26 mouse cellular contexts compared by ENCODE assay signal in genomic region chr5:91755958-91756357, GRCm38 (mm10).
DNase-seq lines count a peak whose midpoint lies in the region; ATAC-seq and TF ChIP-seq lines count a peak whose summit lies in the region.
"Had no signal": no experiment of that assay in that cellular context is flagged by ENCODE, and none has a peak within 500 bp of the region (broad histone marks: within the 10 kb centered on the region; RNA-seq: fewer than 3 reads in every experiment).

No protein-coding gene starts in this region.

- no peak overlapping the region for H3K9ac ChIP-seq in forebrain, postnatal 0 days
- no peak overlapping the region for H3K9ac ChIP-seq in forebrain, embryonic 14.5 days (ENCODE audit: low read length)
- no peak overlapping the region for H3K9ac ChIP-seq in intestine, embryonic 14.5 days (ENCODE audit: low read length)
- no peak overlapping the region for H3K9ac ChIP-seq in intestine, postnatal 0 days (ENCODE audit: low read depth, low read length)
- H3K9ac ChIP-seq: forebrain, embryonic 15.5 days; hindbrain, embryonic 13.5 days had no signal

- H3K27me3 ChIP-seq in forebrain, postnatal 0 days (ENCODE audit: insufficient read depth, low read length): no peaks in the 10 kb centered on the region
- H3K27me3 ChIP-seq in forebrain, embryonic 14.5 days (replicated peaks; ENCODE audit: control insufficient read depth, insufficient read depth, low read length): no peaks in the 10 kb centered on the region
- H3K27me3 ChIP-seq in intestine, embryonic 14.5 days (replicated peaks; ENCODE audit: control insufficient read depth, insufficient read depth, low read length): no peaks in the 10 kb centered on the region
- H3K27me3 ChIP-seq in intestine, postnatal 0 days (replicated peaks; ENCODE audit: control insufficient read depth, insufficient read depth, low read length): no peaks in the 10 kb centered on the region
- H3K27me3 ChIP-seq: CH12.LX; forebrain, embryonic 15.5 days; Patski had no signal

- H3K4me2 ChIP-seq in forebrain, postnatal 0 days (ENCODE audit: low read depth): no peak overlapping the region
- H3K4me2 ChIP-seq in forebrain, embryonic 14.5 days (ENCODE audit: low read length): no peak overlapping the region
- H3K4me2 ChIP-seq in intestine, embryonic 14.5 days (ENCODE audit: low read length): no peak overlapping the region
- no peak overlapping the region for H3K4me2 ChIP-seq in intestine, postnatal 0 days (replicated peaks; ENCODE audit: low read depth)
- H3K4me2 ChIP-seq: forebrain, embryonic 15.5 days; heart, embryonic 11.5 days; hindbrain, embryonic 13.5 days had no signal

- TF ChIP-seq POLR2A in brain, embryonic 14.5 days (IDR thresholded peaks at IDR 0.05; ENCODE audit: borderline replicate concordance, extremely low read depth, insufficient read depth, insufficient read length, poor library complexity, severe bottlenecking): no peak

- H3K27ac ChIP-seq in forebrain, postnatal 0 days (ENCODE audit: low read depth, low read length): no peak overlapping the region
- H3K27ac ChIP-seq in forebrain, embryonic 14.5 days (ENCODE audit: low read depth, low read length): no peak overlapping the region
- H3K27ac ChIP-seq in intestine, embryonic 14.5 days (ENCODE audit: low read depth): no peak overlapping the region
- H3K27ac ChIP-seq in intestine, postnatal 0 days (ENCODE audit: low read depth, low read length): no peak overlapping the region
- peak overlapping the region; percentile 14; the same call in 1 of the 2 replicates for H3K27ac ChIP-seq in layer of hippocampus, adult 2 months
- H3K27ac ChIP-seq: forebrain, embryonic 10.5 days; forebrain, embryonic 15.5 days; heart, adult 2 months; hindbrain, embryonic 13.5 days had no signal

- H3K9me3 ChIP-seq in forebrain, postnatal 0 days (ENCODE audit: low read length): no peaks in the 10 kb centered on the region
- H3K9me3 ChIP-seq in forebrain, embryonic 14.5 days (replicated peaks; ENCODE audit: control insufficient read depth, low read length): no peaks in the 10 kb centered on the region
- H3K9me3 ChIP-seq in intestine, embryonic 14.5 days (ENCODE audit: control insufficient read depth, low read length): no peaks in the 10 kb centered on the region
- H3K9me3 ChIP-seq in intestine, postnatal 0 days (ENCODE audit: control insufficient read depth): no peaks in the 10 kb centered on the region
- H3K9me3 ChIP-seq: forebrain, embryonic 10.5 days; forebrain, embryonic 15.5 days; hindbrain, embryonic 13.5 days had no signal

- no peaks in the 10 kb centered on the region for H3K4me1 ChIP-seq in forebrain, postnatal 0 days (ENCODE audit: insufficient read depth)
- no peaks in the 10 kb centered on the region for H3K4me1 ChIP-seq in forebrain, embryonic 14.5 days (ENCODE audit: control insufficient read depth, insufficient read depth, low read length)
- peaks cover 10% of the 10 kb centered on the region; the same call in 1 of the 2 replicates for H3K4me1 ChIP-seq in intestine, embryonic 14.5 days (replicated peaks; ENCODE audit: control insufficient read depth, insufficient read depth, low read length)
- no peaks in the 10 kb centered on the region for H3K4me1 ChIP-seq in intestine, postnatal 0 days (replicated peaks; ENCODE audit: control insufficient read depth, insufficient read depth, low read length)
- H3K4me1 ChIP-seq: forebrain, embryonic 10.5 days; forebrain, embryonic 15.5 days; hindbrain, embryonic 13.5 days had no signal

- peak; percentile 22 for DNase-seq in forebrain, postnatal 0 days
- DNase-seq in forebrain, embryonic 14.5 days (ENCODE audit: low spot score): no peak
- DNase-seq in intestine, embryonic 14.5 days (ENCODE audit: low spot score): peak; percentile 52
- DNase-seq in layer of hippocampus, adult 2 months (ENCODE audit: low spot score in 2 of 2): peak in 1 of 2 experiments; percentile 20
- no peak for DNase-seq in layer of hippocampus, postnatal 14 days (ENCODE audit: low spot score in 2 of 2)
- peak; percentile 25 for DNase-seq in brain, embryonic 14.5 days (ENCODE audit: low read depth)
- DNase-seq in ovary, postnatal 10 days (ENCODE audit: low spot score): no peak
- DNase-seq: adrenal gland, postnatal 14 days; B cell, adult 2 months; cerebellum, adult 18-20 months; cerebellum, adult 9-10 months; cerebellum, postnatal 14 days; gastrocnemius, postnatal 10 days; gastrocnemius, postnatal 36 days; heart, adult 2 months; kidney, adult 11 months had no signal

- TF ChIP-seq CTCF in forebrain, postnatal 0 days (IDR thresholded peaks at IDR 0.05; ENCODE audit: low read depth): no peak
- TF ChIP-seq CTCF in intestine, postnatal 0 days (IDR thresholded peaks at IDR 0.05; ENCODE audit: low read depth): no peak
- TF ChIP-seq CTCF in layer of hippocampus, adult 2 months (conservative IDR thresholded peaks at IDR 0.05): no peak
- no peak for TF ChIP-seq CTCF in brain, embryonic 14.5 days (IDR thresholded peaks at IDR 0.05; ENCODE audit: borderline replicate concordance, extremely low read depth, insufficient read depth, insufficient read length)

- H3K36me3 ChIP-seq in forebrain, postnatal 0 days (ENCODE audit: insufficient read depth): no peaks in the 10 kb centered on the region
- H3K36me3 ChIP-seq in forebrain, embryonic 14.5 days (ENCODE audit: control insufficient read depth, insufficient read depth, low read length): no peaks in the 10 kb centered on the region
- H3K36me3 ChIP-seq in intestine, embryonic 14.5 days (ENCODE audit: control insufficient read depth, insufficient read depth, low read length): no peaks in the 10 kb centered on the region
- H3K36me3 ChIP-seq in intestine, postnatal 0 days (ENCODE audit: control insufficient read depth, insufficient read depth): no peaks in the 10 kb centered on the region
- H3K36me3 ChIP-seq: forebrain, embryonic 10.5 days; forebrain, embryonic 15.5 days; G1E; hindbrain, embryonic 13.5 days had no signal

- H3K4me3 ChIP-seq in forebrain, postnatal 0 days (ENCODE audit: low read depth, low read length): no peak overlapping the region
- no peak overlapping the region for H3K4me3 ChIP-seq in forebrain, embryonic 14.5 days (ENCODE audit: low read depth, low read length)
- H3K4me3 ChIP-seq in intestine, embryonic 14.5 days (ENCODE audit: low read depth, low read length): no peak overlapping the region
- H3K4me3 ChIP-seq in intestine, postnatal 0 days (ENCODE audit: low read depth, low read length): no peak overlapping the region
- no peak overlapping the region for H3K4me3 ChIP-seq in layer of hippocampus, adult 2 months
- H3K4me3 ChIP-seq: forebrain, embryonic 10.5 days; forebrain, embryonic 15.5 days; heart, adult 2 months; hindbrain, embryonic 13.5 days had no signal

- 59% methylated on average over 10 of the region's 10 CpGs for WGBS in forebrain, postnatal 0 days
- 72% methylated on average over 10 of the region's 10 CpGs for WGBS in forebrain, embryonic 14.5 days
- 35% methylated on average over 10 of the region's 10 CpGs for WGBS in intestine, embryonic 14.5 days
- 53% methylated on average over 10 of the region's 10 CpGs for WGBS in intestine, postnatal 0 days

- peak; percentile 25; the same call in 1 of the 2 replicates for ATAC-seq in forebrain, postnatal 0 days
- ATAC-seq in forebrain, embryonic 14.5 days: no peak
- no peak for ATAC-seq in intestine, embryonic 14.5 days (replicated peaks; ENCODE audit: low FRiP score, low TSS enrichment, low read depth)
- no peak for ATAC-seq in intestine, postnatal 0 days
- ATAC-seq: forebrain, embryonic 15.5 days; hindbrain, embryonic 16.5 days; inflammation-experienced regulatory T-cells, adult 6 months; Patski had no signal

Comparison
In these comparisons a context has a peak if more than half of its experiments do, and no peak if none do; other contexts are left out.
1. DNase-seq: peak in forebrain, postnatal 0 days (single experiment), intestine, embryonic 14.5 days (single experiment) and brain, embryonic 14.5 days (single experiment); none in forebrain, embryonic 14.5 days (single experiment), layer of hippocampus, postnatal 14 days (0 of 2) and ovary, postnatal 10 days (single experiment).